20 mouse cellular contexts compared by ENCODE assay signal in the genomic region with DNA sequence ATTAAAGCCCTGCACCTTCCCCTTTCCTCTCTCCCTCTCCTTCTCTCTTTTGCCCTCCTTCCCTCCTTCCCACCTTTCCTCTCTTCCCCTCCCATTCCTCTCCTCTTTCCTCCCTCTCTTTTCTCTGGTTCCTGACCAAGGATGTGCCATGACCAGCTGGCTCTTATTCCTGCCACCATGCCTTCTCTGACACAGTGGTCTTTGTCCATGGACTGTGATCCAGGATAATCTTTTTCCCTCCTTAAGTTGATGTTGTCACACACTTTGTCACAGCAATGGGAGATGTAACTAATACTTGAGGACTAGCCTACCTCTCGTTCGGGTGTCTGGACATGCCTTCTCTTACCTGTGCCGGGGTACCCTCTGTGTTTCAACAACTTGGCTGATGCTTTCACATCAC.
"Had no signal": no experiment of that assay in that cellular context is flagged by ENCODE, and none has a peak within 500 bp of the region (broad histone marks: within the 10 kb centered on the region; RNA-seq: fewer than 3 reads in every experiment).

No protein-coding gene starts in this region.

- H3K4me3 ChIP-seq: layer of hippocampus, adult 2 months; left cerebral cortex, adult 2 months; liver, embryonic 13.5 days; megakaryocyte, embryonic 14.5 days; midbrain, embryonic 10.5 days; neural tube, embryonic 12.5 days; neural tube, embryonic 15.5 days; stomach, embryonic 15.5 days had no signal

- ATAC-seq: intestine, postnatal 0 days had no signal

- H3K27me3 ChIP-seq: liver, embryonic 13.5 days; neural tube, embryonic 12.5 days; neural tube, embryonic 15.5 days; stomach, embryonic 15.5 days had no signal

- DNase-seq: kidney, adult 2 months; kidney, postnatal 25 days; layer of hippocampus, adult 9-11 months; layer of hippocampus, postnatal 36 days; liver, embryonic 13.5 days; midbrain, embryonic 14.5 days; right cerebral cortex, adult 18-20 months; right cerebral cortex, postnatal 14 days; right cerebral cortex, postnatal 4 days; spleen, adult 18-20 months; thymus, postnatal 36 days had no signal

- H3K9me3 ChIP-seq: liver, embryonic 13.5 days; megakaryocyte, embryonic 14.5 days; midbrain, embryonic 10.5 days; neural tube, embryonic 12.5 days; neural tube, embryonic 15.5 days; stomach, embryonic 15.5 days had no signal

- H3K4me2 ChIP-seq: liver, embryonic 13.5 days; neural tube, embryonic 12.5 days; neural tube, embryonic 15.5 days; stomach, embryonic 15.5 days had no signal

- H3K9ac ChIP-seq: liver, embryonic 13.5 days; neural tube, embryonic 12.5 days; neural tube, embryonic 15.5 days; stomach, embryonic 15.5 days had no signal

- H3K4me1 ChIP-seq: liver, embryonic 13.5 days; megakaryocyte, embryonic 14.5 days; midbrain, embryonic 10.5 days; neural tube, embryonic 12.5 days; neural tube, embryonic 15.5 days; stomach, embryonic 15.5 days had no signal

- H3K27ac ChIP-seq: kidney, postnatal 0 days; layer of hippocampus, adult 2 months; left cerebral cortex, adult 2 months; liver, embryonic 13.5 days; midbrain, embryonic 10.5 days; neural tube, embryonic 12.5 days; neural tube, embryonic 15.5 days; stomach, embryonic 15.5 days had no signal

- H3K36me3 ChIP-seq: liver, embryonic 13.5 days; midbrain, embryonic 10.5 days; neural tube, embryonic 12.5 days; neural tube, embryonic 15.5 days; stomach, embryonic 15.5 days had no signal
